Comparison of ENCODE assay signal across 29 mouse cellular contexts in the genomic region with DNA sequence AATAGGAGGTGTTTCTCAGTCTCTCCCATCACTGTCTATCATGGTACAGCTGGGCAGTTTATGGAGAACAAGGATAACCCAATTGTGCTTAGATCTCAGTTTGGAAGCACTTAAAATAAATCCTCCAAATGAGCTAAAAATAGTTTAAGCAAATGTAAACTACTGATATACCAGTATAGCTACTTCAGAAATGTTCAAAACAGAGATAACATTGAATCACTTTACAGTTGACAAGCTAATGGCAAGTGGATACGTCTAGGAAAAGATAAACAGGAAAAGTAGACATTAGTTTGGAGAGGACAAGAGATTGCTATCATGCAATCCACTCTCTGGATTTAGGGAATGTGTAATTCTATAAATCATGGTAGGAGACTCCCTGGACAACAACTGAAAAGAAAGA. TPM values are rescaled to one million over a fixed set of nuclear protein-coding genes. Genes with fewer than 3 reads are reported as not detected.
"Had no signal": no experiment of that assay in that cellular context is flagged by ENCODE, and none has a peak within 500 bp of the region (broad histone marks: within the 10 kb centered on the region; RNA-seq: fewer than 3 reads in every experiment).

No protein-coding gene starts in this region.

- H3K4me2 ChIP-seq: heart, embryonic 12.5 days; hindbrain, embryonic 12.5 days; hindbrain, embryonic 14.5 days; intestine, embryonic 15.5 days; kidney, embryonic 15.5 days; limb, embryonic 13.5 days; limb, embryonic 15.5 days had no signal

- DNase-seq: gastrocnemius, adult 2 months; gastrocnemius, postnatal 10 days; gastrocnemius, postnatal 25 days; heart, adult 18-20 months; heart, postnatal 10 days; heart, postnatal 4 days; kidney, adult 18-20 months; kidney, adult 8-10 months; kidney, postnatal 10 days; kidney, postnatal 25 days; kidney, postnatal 4 days; left cerebral cortex, postnatal 4 days had no signal

- H3K9me3 ChIP-seq: heart, embryonic 10.5 days; heart, embryonic 12.5 days; hindbrain, embryonic 10.5 days; hindbrain, embryonic 12.5 days; intestine, embryonic 15.5 days; kidney, embryonic 15.5 days; limb, embryonic 13.5 days; limb, embryonic 15.5 days had no signal

- H3K27ac ChIP-seq: gastrocnemius, adult 2 months; heart, embryonic 10.5 days; hindbrain, embryonic 10.5 days; hindbrain, embryonic 12.5 days; hindbrain, embryonic 14.5 days; intestine, embryonic 15.5 days; kidney, embryonic 15.5 days; layer of hippocampus, adult 2 months; left cerebral cortex, adult 2 months; limb, embryonic 13.5 days; limb, embryonic 15.5 days had no signal

- H3K27me3 ChIP-seq: heart, embryonic 12.5 days; hindbrain, embryonic 12.5 days; intestine, embryonic 15.5 days; kidney, embryonic 15.5 days; limb, embryonic 13.5 days; limb, embryonic 15.5 days had no signal

- H3K4me3 ChIP-seq: gastrocnemius, adult 2 months; heart, embryonic 10.5 days; heart, embryonic 12.5 days; hindbrain, embryonic 10.5 days; hindbrain, embryonic 12.5 days; intestine, embryonic 15.5 days; kidney, embryonic 15.5 days; layer of hippocampus, adult 2 months; left cerebral cortex, adult 2 months; limb, embryonic 13.5 days; limb, embryonic 15.5 days had no signal

- ATAC-seq: forebrain, embryonic 16.5 days; hindbrain, embryonic 16.5 days; inflammation-experienced regulatory T-cells, adult 6 months; intestine, embryonic 15.5 days; intestine, postnatal 0 days had no signal

- H3K36me3 ChIP-seq: heart, embryonic 10.5 days; heart, embryonic 12.5 days; hindbrain, embryonic 10.5 days; hindbrain, embryonic 12.5 days; intestine, embryonic 15.5 days; kidney, embryonic 15.5 days; limb, embryonic 13.5 days; limb, embryonic 15.5 days had no signal

- H3K4me1 ChIP-seq: heart, embryonic 10.5 days; heart, embryonic 12.5 days; hindbrain, embryonic 10.5 days; hindbrain, embryonic 12.5 days; intestine, embryonic 15.5 days; kidney, embryonic 15.5 days; limb, embryonic 13.5 days; limb, embryonic 15.5 days had no signal

- H3K9ac ChIP-seq: heart, embryonic 12.5 days; hindbrain, embryonic 12.5 days; hindbrain, embryonic 14.5 days; intestine, embryonic 15.5 days; kidney, embryonic 15.5 days; limb, embryonic 13.5 days; limb, embryonic 15.5 days had no signal

RNA-seq across cellular contexts. Expression of a gene that starts 19.5 kb away (rescaled TPM):
- total RNA-seq: granulocyte monocyte progenitor cell, adult 5-6 weeks had no signal
- polyA plus RNA-seq: forebrain, embryonic 16.5 days; limb, embryonic 11.5 days had no signal
